Mouse (Mus musculus): ENCODE results near the gene Taco1. TPM values are rescaled to one million over a fixed set of nuclear protein-coding genes. Genes with fewer than 3 reads are reported as not detected.

Taco1 gene
- polyA plus RNA-seq, 1 experiment, result 9.7 TPM

DNA sequence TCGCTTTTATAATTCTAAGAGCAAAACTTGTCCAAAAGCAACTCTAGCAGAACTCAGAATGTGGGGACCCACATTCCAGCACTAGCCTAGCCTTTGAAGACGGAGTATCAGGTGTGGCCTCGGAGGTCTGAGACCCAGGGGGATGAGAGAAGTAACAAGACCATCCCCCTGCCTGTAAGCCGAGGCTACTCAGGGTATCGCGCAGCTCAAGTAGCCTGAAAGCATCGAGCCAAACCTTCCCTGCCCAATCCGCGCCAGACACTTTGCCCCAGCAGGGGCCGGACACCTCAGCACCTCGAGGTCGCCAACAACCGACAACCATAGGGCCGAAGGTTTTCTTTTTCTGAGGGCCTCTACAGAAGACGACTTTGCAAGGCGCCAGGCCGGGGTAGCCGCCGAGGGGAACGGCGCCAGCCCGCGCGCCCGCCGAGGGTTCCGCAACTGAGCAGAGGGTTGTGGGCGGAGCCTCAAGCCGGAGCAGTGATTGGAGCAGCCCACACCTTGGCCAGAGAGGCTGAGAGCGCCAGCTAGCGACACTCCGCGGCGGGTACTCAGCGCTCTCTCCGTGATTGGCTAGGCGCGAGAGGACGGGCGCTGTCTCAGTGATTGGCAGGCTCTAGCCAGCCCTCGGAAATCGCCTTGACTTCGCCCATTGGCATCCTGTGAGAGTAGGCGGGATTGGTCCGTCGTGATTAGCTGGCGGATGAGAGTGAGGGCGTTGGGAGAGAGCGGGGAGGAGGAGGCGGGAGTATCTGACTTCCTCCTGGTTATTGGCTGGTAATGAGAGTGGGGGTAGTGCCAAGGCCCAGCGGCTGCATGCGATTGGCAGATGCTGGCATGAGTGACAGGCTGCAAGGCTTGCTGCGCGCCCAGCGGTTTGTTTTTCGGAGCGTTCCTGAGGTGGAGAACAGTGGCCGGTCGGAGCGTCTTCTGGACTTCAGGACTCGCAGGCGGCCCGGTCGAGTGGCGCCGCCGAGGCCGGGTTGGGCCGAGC is 18.1 kb downstream of the Taco1 start, which contains the start of gene Map3k3:
Gene Map3k3, plus strand, starts transcription at position 906 of the 994 bp plus-strand sequence.
- DNase-seq, result peak; percentile 97

GRCm38 (mm10) chr11:106084911-106085561 is 19.2 kb downstream of the Taco1 start:
- peak overlapping the region; percentile 76 for H3K4me3 ChIP-seq (replicated peaks; ENCODE audit: extremely low read depth, low read depth, low read length)
- under 1% methylated on average over 60 of the region's 61 CpGs for WGBS
- peaks cover 8% of the 10 kb centered on the region for H3K4me1 ChIP-seq (ENCODE audit: control insufficient read depth, insufficient read depth, low read length)
- DNase-seq, result peak; percentile 83
- TF ChIP-seq POLR2A (IDR thresholded peaks at IDR 0.05; ENCODE audit: borderline replicate concordance, extremely low read depth, low read depth, low read length) (peak; percentile 42; the same call in 1 of the 2 replicates), CTCF (IDR thresholded peaks at IDR 0.05; ENCODE audit: insufficient read depth, low read length) (no peak)

More for the DNA sequence above, 18.1 kb downstream of the Taco1 start, which contains the start of gene Map3k3:
- H3K4me3 ChIP-seq (replicated peaks; ENCODE audit: extremely low read depth, low read depth, low read length), result peak within 1 kb of the TSS; percentile 77
- peaks cover 2% of the 10 kb centered on the region; the same call in 1 of the 2 replicates for H3K4me1 ChIP-seq (ENCODE audit: control insufficient read depth, insufficient read depth, low read length)
- TF ChIP-seq POLR2A (IDR thresholded peaks at IDR 0.05; ENCODE audit: borderline replicate concordance, extremely low read depth, low read depth, low read length), result peak; percentile 91
- no peak for TF ChIP-seq CTCF (IDR thresholded peaks at IDR 0.05; ENCODE audit: insufficient read depth, low read length)
- WGBS, result under 1% methylated on average over 69 of the region's 69 CpGs

DNA sequence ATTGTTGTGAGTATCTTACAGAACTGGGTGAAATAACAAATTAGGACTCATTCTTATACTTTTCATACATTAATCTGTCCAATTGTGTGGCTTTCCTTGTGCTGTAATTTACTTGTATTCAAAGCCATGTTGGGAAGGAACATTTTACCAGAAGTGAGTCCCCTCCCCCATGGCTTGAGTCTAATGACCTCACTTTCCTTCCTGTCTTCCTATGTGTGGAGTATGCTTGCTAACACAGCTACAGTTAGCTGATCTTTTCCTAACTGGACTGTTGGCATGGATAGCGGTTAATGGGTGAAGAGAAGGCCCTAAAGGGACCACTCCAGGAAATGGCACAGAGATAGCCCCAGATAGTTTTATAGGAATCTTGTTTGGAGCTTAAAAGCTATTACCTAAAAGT is 32.4 kb downstream of the Taco1 start:
- DNase-seq, result no peak
- Histone ChIP-seq H3K4me1 (ENCODE audit: control insufficient read depth, insufficient read depth, low read length) (peaks cover 12% of the 10 kb centered on the region), H3K4me3 (replicated peaks; ENCODE audit: extremely low read depth, low read depth, low read length) (no peak overlapping the region)
- no peak for TF ChIP-seq POLR2A (IDR thresholded peaks at IDR 0.05; ENCODE audit: borderline replicate concordance, extremely low read depth, low read depth, low read length)
- TF ChIP-seq CTCF (IDR thresholded peaks at IDR 0.05; ENCODE audit: insufficient read depth, low read length), result no peak
- 54% methylated on average over 1 of the region's 1 CpGs for WGBS

DNA sequence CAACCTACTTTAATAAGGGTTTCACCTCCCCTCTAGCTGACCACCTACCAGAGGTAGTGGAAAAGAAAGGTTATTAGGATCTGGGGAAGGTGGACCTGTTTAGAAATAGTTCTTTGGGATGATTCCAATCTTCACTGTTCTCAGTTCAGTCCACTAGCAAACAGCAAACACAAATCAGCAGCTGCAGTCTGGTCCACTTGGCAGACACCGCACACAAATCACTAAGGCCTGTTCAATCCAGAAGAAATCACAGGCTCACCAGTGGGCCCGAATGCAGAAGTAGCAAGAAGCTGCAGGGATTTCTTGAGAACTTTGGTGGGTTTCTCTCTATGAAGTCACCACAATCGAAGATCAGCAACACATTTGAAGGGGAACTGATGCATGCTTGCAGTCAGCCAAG is 37.0 kb downstream of the Taco1 start:
- Histone ChIP-seq H3K4me3 (replicated peaks; ENCODE audit: extremely low read depth, low read depth, low read length) (no peak overlapping the region), H3K4me1 (ENCODE audit: control insufficient read depth, insufficient read depth, low read length) (peaks cover 14% of the 10 kb centered on the region)
- WGBS, result 63% methylated on average over 3 of the region's 3 CpGs
- TF ChIP-seq CTCF (IDR thresholded peaks at IDR 0.05; ENCODE audit: insufficient read depth, low read length), result no peak
- no peak for TF ChIP-seq POLR2A (IDR thresholded peaks at IDR 0.05; ENCODE audit: borderline replicate concordance, extremely low read depth, low read depth, low read length)
- no peak for DNase-seq

GRCm38 (mm10) chr11:106106047-106106587 is 40.3 kb downstream of the Taco1 start:
- H3K4me3 ChIP-seq (replicated peaks; ENCODE audit: extremely low read depth, low read depth, low read length), result no peak overlapping the region
- peaks cover 4% of the 10 kb centered on the region for H3K4me1 ChIP-seq (ENCODE audit: control insufficient read depth, insufficient read depth, low read length)
- no peak for DNase-seq
- TF ChIP-seq CTCF (IDR thresholded peaks at IDR 0.05; ENCODE audit: insufficient read depth, low read length), result no peak
- TF ChIP-seq POLR2A (IDR thresholded peaks at IDR 0.05; ENCODE audit: borderline replicate concordance, extremely low read depth, low read depth, low read length), result no peak
- WGBS, result 62% methylated on average over 8 of the region's 8 CpGs

GRCm38 (mm10) chr11:106111688-106112087 is 45.8 kb downstream of the Taco1 start:
- TF ChIP-seq CTCF (IDR thresholded peaks at IDR 0.05; ENCODE audit: insufficient read depth, low read length) (no peak), POLR2A (IDR thresholded peaks at IDR 0.05; ENCODE audit: borderline replicate concordance, extremely low read depth, low read depth, low read length) (no peak)
- no peak for DNase-seq
- Histone ChIP-seq H3K4me3 (replicated peaks; ENCODE audit: extremely low read depth, low read depth, low read length) (no peak overlapping the region), H3K4me1 (ENCODE audit: control insufficient read depth, insufficient read depth, low read length) (peaks cover 2% of the 10 kb centered on the region)

GRCm38 (mm10) chr11:106122221-106122620 is 56.4 kb downstream of the Taco1 start:
- no peak for TF ChIP-seq CTCF (IDR thresholded peaks at IDR 0.05; ENCODE audit: insufficient read depth, low read length)
- Histone ChIP-seq H3K4me3 (replicated peaks; ENCODE audit: extremely low read depth, low read depth, low read length) (no peak overlapping the region), H3K4me1 (ENCODE audit: control insufficient read depth, insufficient read depth, low read length) (peaks cover 11% of the 10 kb centered on the region)
- 86% methylated on average over 5 of the region's 5 CpGs for WGBS
- DNase-seq, result no peak

DNA sequence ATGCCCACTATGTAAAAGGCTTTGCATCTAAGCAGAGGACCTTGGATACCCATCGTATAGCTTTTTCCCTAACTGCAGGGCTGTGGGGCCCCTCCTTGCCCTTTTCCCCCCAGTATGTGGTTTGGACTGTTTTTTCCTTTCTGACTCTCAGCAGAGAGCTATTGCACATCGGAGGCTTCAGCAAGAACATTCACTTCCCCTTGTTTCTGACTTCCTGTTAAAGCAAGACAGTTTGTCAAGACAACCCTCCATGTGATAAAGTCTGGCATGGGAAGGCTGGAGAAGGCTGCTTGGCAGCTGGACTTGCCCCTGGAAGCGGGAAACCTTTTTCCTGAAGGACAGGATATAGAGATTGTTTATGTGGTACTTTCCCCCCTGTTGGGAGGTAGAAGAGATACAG is 56.9 kb downstream of the Taco1 start:
- DNase-seq, result no peak
- no peak for TF ChIP-seq CTCF (IDR thresholded peaks at IDR 0.05; ENCODE audit: insufficient read depth, low read length)
- WGBS, result 38% methylated on average over 3 of the region's 3 CpGs

More for the DNA sequence above, 56.9 kb downstream of the Taco1 start:
- peaks cover 11% of the 10 kb centered on the region for H3K4me1 ChIP-seq (ENCODE audit: control insufficient read depth, insufficient read depth, low read length)
- H3K4me3 ChIP-seq (replicated peaks; ENCODE audit: extremely low read depth, low read depth, low read length), result no peak overlapping the region

Other genes starting within 250 kb of the Taco1 start
- 102 and 105 TPM in 2 replicates for gene Cyb561, start 112.7 kb upstream of the Taco1 start, polyA plus RNA-seq (2012; rRNA removed)
- 704 and 832 TPM in 2 replicates for gene Ace, start 98.1 kb upstream of the Taco1 start, polyA plus RNA-seq (2012; rRNA removed)
- gene Ace3, start 71.4 kb upstream of the Taco1 start, polyA plus RNA-seq (2012; rRNA removed), result 2.2 and 2.4 TPM in 2 replicates
- 0.44 and 0.45 TPM in 2 replicates for gene Kcnh6, start 57.9 kb upstream of the Taco1 start, polyA plus RNA-seq (2012; rRNA removed)
- gene Dcaf7, start 29.2 kb upstream of the Taco1 start, polyA plus RNA-seq (2012; rRNA removed), result 43.8 and 51.5 TPM in 2 replicates
- 52.6 and 61.6 TPM in 2 replicates for gene Map3k3, start 18.6 kb downstream of the Taco1 start, polyA plus RNA-seq (2012; rRNA removed)
- not detected in 2 replicates for gene Gm10840, start 94.8 kb downstream of the Taco1 start, polyA plus RNA-seq (2012; rRNA removed)
- 72.7 and 114 TPM in 2 replicates for gene Limd2, start 94.8 kb downstream of the Taco1 start, polyA plus RNA-seq (2012; rRNA removed)
- gene Strada, start 136.1 kb downstream of the Taco1 start, polyA plus RNA-seq (2012; rRNA removed), result 24.5 and 33.3 TPM in 2 replicates
- 12.8 and 21.5 TPM in 2 replicates for gene Ccdc47, start 150.3 kb downstream of the Taco1 start, polyA plus RNA-seq (2012; rRNA removed)
- gene Ddx42, start 150.9 kb downstream of the Taco1 start, polyA plus RNA-seq (2012; rRNA removed), result 8.8 and 13.3 TPM in 2 replicates
- gene Ftsj3, start 190.0 kb downstream of the Taco1 start, polyA plus RNA-seq (2012; rRNA removed), result 7.0 and 10.0 TPM in 2 replicates
- gene Psmc5, start 190.1 kb downstream of the Taco1 start, polyA plus RNA-seq (2012; rRNA removed), result 28.4 and 50.0 TPM in 2 replicates
- gene Smarcd2, start 206.9 kb downstream of the Taco1 start, polyA plus RNA-seq (2012; rRNA removed), result 107 and 125 TPM in 2 replicates
- gene Tcam1, start 210.6 kb downstream of the Taco1 start, polyA plus RNA-seq (2012; rRNA removed), result 0.05 and 0.06 TPM in 2 replicates
- 0.19 and 0.28 TPM in 2 replicates for gene Gh, start 235.8 kb downstream of the Taco1 start, polyA plus RNA-seq (2012; rRNA removed)
- 25.7 and 45.9 TPM in 2 replicates for gene Cd79b, start 248.7 kb downstream of the Taco1 start, polyA plus RNA-seq (2012; rRNA removed)

All from lung, adult 2 months (tissue).